Mouse (Mus musculus): ENCODE data around the gene Pqlc2. TPM values are rescaled to one million over a fixed set of nuclear protein-coding genes. Genes with fewer than 3 reads are reported as not detected.
A peak's percentile ranks its signal among the peaks of the same experiment; 100 is the strongest.

Gene Pqlc2
- polyA plus RNA-seq, 1 experiment, result 0.82 TPM

- TF ChIP-seq GATA1 (IDR thresholded peaks at IDR 0.05; ENCODE audit: low read length), result no peak
- no peak for TF ChIP-seq TAL1 (IDR thresholded peaks at IDR 0.05; ENCODE audit: low read length)
- Histone ChIP-seq H3K27me3 (ENCODE audit: control insufficient read depth) (no peaks in the 10 kb centered on the region), H3K4me3 (replicated peaks) (no peak overlapping the region), H3K9me3 (ENCODE audit: control insufficient read depth, low read length) (no peaks in the 10 kb centered on the region), H3K4me1 (ENCODE audit: control insufficient read depth) (peaks cover 49% of the 10 kb centered on the region), H3K36me3 (ENCODE audit: control insufficient read depth) (no peaks in the 10 kb centered on the region; the same call in none of the 2 replicates)
Measured at GRCm38 (mm10) chr4:139338145-139338544, 27.6 kb upstream of the Pqlc2 start.

GRCm38 (mm10) chr4:139336822-139337483, 26.4 kb upstream of the Pqlc2 start:
- H3K9me3 ChIP-seq (ENCODE audit: control insufficient read depth, low read length), result no peaks in the 10 kb centered on the region
- no peaks in the 10 kb centered on the region for H3K27me3 ChIP-seq (ENCODE audit: control insufficient read depth)
- peak overlapping the region; percentile 75 for H3K4me3 ChIP-seq (replicated peaks)
- TF ChIP-seq TAL1 (IDR thresholded peaks at IDR 0.05; ENCODE audit: low read length) (no peak), GATA1 (IDR thresholded peaks at IDR 0.05; ENCODE audit: low read length) (no peak)
- H3K36me3 ChIP-seq (ENCODE audit: control insufficient read depth), result peaks cover 5% of the 10 kb centered on the region
- H3K4me1 ChIP-seq (ENCODE audit: control insufficient read depth), result peaks cover 57% of the 10 kb centered on the region

- peaks cover 72% of the 10 kb centered on the region for H3K4me1 ChIP-seq (ENCODE audit: control insufficient read depth)
- peaks cover 5% of the 10 kb centered on the region for H3K36me3 ChIP-seq (ENCODE audit: control insufficient read depth)
- no peaks in the 10 kb centered on the region for H3K9me3 ChIP-seq (ENCODE audit: control insufficient read depth, low read length)
- TF ChIP-seq TAL1 (IDR thresholded peaks at IDR 0.05; ENCODE audit: low read length), result peak; percentile 63; the same call in 2 of the 3 replicates
- TF ChIP-seq GATA1 (IDR thresholded peaks at IDR 0.05; ENCODE audit: low read length), result peak; percentile 73
- peak overlapping the region; percentile 75 for H3K4me3 ChIP-seq (replicated peaks)
- no peaks in the 10 kb centered on the region for H3K27me3 ChIP-seq (ENCODE audit: control insufficient read depth)
Measured at GRCm38 (mm10) chr4:139335507-139335906, 25.0 kb upstream of the Pqlc2 start.

- TF ChIP-seq GATA1 (IDR thresholded peaks at IDR 0.05; ENCODE audit: low read length) (no peak), TAL1 (IDR thresholded peaks at IDR 0.05; ENCODE audit: low read length) (no peak)
- Histone ChIP-seq H3K4me3 (replicated peaks) (peak overlapping the region; percentile 75), H3K4me1 (ENCODE audit: control insufficient read depth) (peaks cover 72% of the 10 kb centered on the region), H3K27me3 (ENCODE audit: control insufficient read depth) (no peaks in the 10 kb centered on the region), H3K9me3 (ENCODE audit: control insufficient read depth, low read length) (no peaks in the 10 kb centered on the region), H3K36me3 (ENCODE audit: control insufficient read depth) (peaks cover 5% of the 10 kb centered on the region)
Measured at GRCm38 (mm10) chr4:139334631-139335295, 24.3 kb upstream of the Pqlc2 start.

GRCm38 (mm10) chr4:139330605-139331004, 20.1 kb upstream of the Pqlc2 start:
- Histone ChIP-seq H3K9me3 (ENCODE audit: control insufficient read depth, low read length) (no peaks in the 10 kb centered on the region), H3K36me3 (ENCODE audit: control insufficient read depth) (peaks cover 5% of the 10 kb centered on the region), H3K4me1 (ENCODE audit: control insufficient read depth) (peaks cover 44% of the 10 kb centered on the region), H3K4me3 (replicated peaks) (peak overlapping the region; percentile 60), H3K27me3 (ENCODE audit: control insufficient read depth) (0 out of 2 replicates have a peak, but pooled peaks cover 3% of the 10 kb centered on the region)
- TF ChIP-seq GATA1 (IDR thresholded peaks at IDR 0.05; ENCODE audit: low read length) (no peak), TAL1 (IDR thresholded peaks at IDR 0.05; ENCODE audit: low read length) (no peak)

GRCm38 (mm10) chr4:139319740-139320139, 9.2 kb upstream of the Pqlc2 start:
- H3K9me3 ChIP-seq (ENCODE audit: control insufficient read depth, low read length), result no peaks in the 10 kb centered on the region
- no peak overlapping the region for H3K4me3 ChIP-seq (replicated peaks)
- no peaks in the 10 kb centered on the region for H3K4me1 ChIP-seq (ENCODE audit: control insufficient read depth)
- TF ChIP-seq TAL1 (IDR thresholded peaks at IDR 0.05; ENCODE audit: low read length) (no peak), GATA1 (IDR thresholded peaks at IDR 0.05; ENCODE audit: low read length) (no peak)
- H3K27me3 ChIP-seq (ENCODE audit: control insufficient read depth), result no peaks in the 10 kb centered on the region
- peaks cover 25% of the 10 kb centered on the region for H3K36me3 ChIP-seq (ENCODE audit: control insufficient read depth)

- no peak for TF ChIP-seq TAL1 (IDR thresholded peaks at IDR 0.05; ENCODE audit: low read length)
- TF ChIP-seq GATA1 (IDR thresholded peaks at IDR 0.05; ENCODE audit: low read length), result no peak
- Histone ChIP-seq H3K27me3 (ENCODE audit: control insufficient read depth) (no peaks in the 10 kb centered on the region), H3K9me3 (ENCODE audit: control insufficient read depth, low read length) (no peaks in the 10 kb centered on the region), H3K36me3 (ENCODE audit: control insufficient read depth) (peaks cover 32% of the 10 kb centered on the region), H3K4me1 (ENCODE audit: control insufficient read depth) (no peaks in the 10 kb centered on the region), H3K4me3 (replicated peaks) (no peak overlapping the region)
Measured at GRCm38 (mm10) chr4:139318449-139318848, 7.9 kb upstream of the Pqlc2 start.

GRCm38 (mm10) chr4:139312632-139313031, 2.1 kb upstream of the Pqlc2 start:
- Histone ChIP-seq H3K4me1 (ENCODE audit: control insufficient read depth) (peaks cover 31% of the 10 kb centered on the region), H3K27me3 (ENCODE audit: control insufficient read depth) (peaks cover 18% of the 10 kb centered on the region), H3K9me3 (ENCODE audit: control insufficient read depth, low read length) (no peaks in the 10 kb centered on the region), H3K36me3 (ENCODE audit: control insufficient read depth) (peaks cover 18% of the 10 kb centered on the region), H3K4me3 (replicated peaks) (no peak overlapping the region)
- TF ChIP-seq TAL1 (IDR thresholded peaks at IDR 0.05; ENCODE audit: low read length), result no peak
- TF ChIP-seq GATA1 (IDR thresholded peaks at IDR 0.05; ENCODE audit: low read length), result no peak

- peaks cover 12% of the 10 kb centered on the region for H3K36me3 ChIP-seq (ENCODE audit: control insufficient read depth)
- H3K9me3 ChIP-seq (ENCODE audit: control insufficient read depth, low read length), result no peaks in the 10 kb centered on the region
- peaks cover 18% of the 10 kb centered on the region for H3K27me3 ChIP-seq (ENCODE audit: control insufficient read depth)
- TF ChIP-seq GATA1 (IDR thresholded peaks at IDR 0.05; ENCODE audit: low read length), result no peak
- TF ChIP-seq TAL1 (IDR thresholded peaks at IDR 0.05; ENCODE audit: low read length), result no peak
- peak overlapping the region; percentile 84 for H3K4me3 ChIP-seq (replicated peaks)
- H3K4me1 ChIP-seq (ENCODE audit: control insufficient read depth), result peaks cover 31% of the 10 kb centered on the region
Measured at GRCm38 (mm10) chr4:139311707-139312106, 1.2 kb upstream of the Pqlc2 start.

Data from erythroblast, embryonic 14.5 days (primary cell).